Mouse (Mus musculus) liver, postnatal 0 days (tissue): Measurements from ENCODE around the gene Ube3a. TPM values are rescaled to one million over a fixed set of nuclear protein-coding genes. Genes with fewer than 3 reads are reported as not detected.

Experiments used
- ATAC-seq: fragments of 200-750 bp; cut with Nextera tagmentation; 2 replicates; pipeline ENCODE4 v1.8.0; 2017; ENCODE audit warnings: mild to moderate bottlenecking, moderate library complexity
- DNase-seq: peaks from one replicate; pipeline ENCODE4 v3.0.0-alpha.2; 2016
- H3K27ac ChIP-seq: fragments of 300-500 bp; sonication (generic); 2 replicates; pipeline ENCODE4 v1.5.1; 2014; ENCODE audit warnings: antibody characterized with exemption, moderate library complexity, mild to moderate bottlenecking, low read depth
- H3K27me3 ChIP-seq: fragments of 300-500 bp; sonication (generic); 2 replicates; pipeline ENCODE4 v1.6.1; 2014; ENCODE audit warnings: low read length, control low read depth, mixed read lengths; ENCODE audit not compliant: insufficient read depth
- H3K36me3 ChIP-seq: fragments of 300-500 bp; sonication (generic); replicated peaks from 2 replicates; pipeline ENCODE4 v1.6.1; 2014; ENCODE audit warnings: mild to moderate bottlenecking, control low read depth, low read length, moderate library complexity, mixed read lengths; ENCODE audit not compliant: insufficient read depth
- H3K4me1 ChIP-seq: fragments of 300-500 bp; sonication (generic); 2 replicates; pipeline ENCODE4 v1.6.1; 2014; ENCODE audit warnings: antibody characterized with exemption, mild to moderate bottlenecking, control low read depth; ENCODE audit not compliant: insufficient read depth
- H3K4me2 ChIP-seq: fragments of 300-500 bp; sonication (generic); 2 replicates; pipeline ENCODE4 v1.6.1; 2014; ENCODE audit warnings: low read depth, mild to moderate bottlenecking, low read length, moderate library complexity, mixed read lengths
- H3K4me3 ChIP-seq: fragments of 300-500 bp; sonication (generic); 2 replicates; pipeline ENCODE4 v1.5.1; 2014; ENCODE audit warnings: low read depth, low read length
- H3K9ac ChIP-seq: fragments of 300-500 bp; sonication (generic); replicated peaks from 2 replicates; pipeline ENCODE4 v1.6.1; 2014; ENCODE audit warnings: mild to moderate bottlenecking, moderate library complexity
- H3K9me3 ChIP-seq: fragments of 300-500 bp; sonication (generic); 2 replicates; pipeline ENCODE4 v1.6.1; 2016; ENCODE audit warnings: mild to moderate bottlenecking, control low read depth, low read length, mixed read lengths
- CTCF ChIP-seq: sonication (generic); IDR thresholded peaks from 2 replicates; pipeline ENCODE4 v1.5.1; 2016; ENCODE audit warnings: antibody characterized with exemption, low read depth
- EP300 ChIP-seq: IDR thresholded peaks from 2 replicates; pipeline ENCODE4 v1.6.1; 2016; ENCODE audit warnings: antibody characterized with exemption, low read depth, mild to moderate bottlenecking
- WGBS: fragments of 180-500 bp; shearing (Covaris S2); extraction: QIAGEN DNeasy Blood & Tissue Kit; methylation state at CpG from one replicate; pipeline ENCODE4 v1.1.7; 2014; ENCODE audit not compliant: insufficient replicate concordance; 5-methylcytosine and 5-hydroxymethylcytosine counted together
- polyA plus RNA-seq: library from polyadenylated mRNA; unstranded; fragments of >200 nt; fragmentation: Nextera tagmentation; extraction: Ambion mirVana; gene quantifications from 2 replicates; pipeline ENCODE4 v1.2.1, GENCODE M21; 2015

Gene Ube3a
- polyA plus RNA-seq, 1 experiment from 2014 or later: 55.6 TPM

- Histone ChIP-seq H3K4me1 (peaks cover 8% of the 10 kb centered on the region), H3K27ac (no peak overlapping the region), H3K36me3 (no peaks in the 10 kb centered on the region), H3K9me3 (no peaks in the 10 kb centered on the region), H3K9ac (peak overlapping the region; percentile 96), H3K4me3 (peak overlapping the region; percentile 86), H3K27me3 (no peaks in the 10 kb centered on the region), H3K4me2 (peak overlapping the region; percentile 81)
- ATAC-seq: no peak
- TF ChIP-seq CTCF: no peak
- TF ChIP-seq EP300: no peak
- no peak for DNase-seq
- 23% methylated on average over 4 of the region's 4 CpGs for WGBS
These were observed 1.8 kb downstream of the Ube3a start for GRCm38 (mm10) chr7:59230304-59230703.

GRCm38 (mm10) chr7:59230768-59231167 lies 2.2 kb downstream of the Ube3a start:
- no peak overlapping the region for H3K9ac ChIP-seq
- 57% methylated on average over 5 of the region's 5 CpGs for WGBS
- no peak for ATAC-seq
- peaks cover 8% of the 10 kb centered on the region for H3K4me1 ChIP-seq
- H3K4me2 ChIP-seq: peak overlapping the region; percentile 81
- no peak for TF ChIP-seq EP300
- no peak for TF ChIP-seq CTCF
- no peak for DNase-seq
- H3K27me3 ChIP-seq: no peaks in the 10 kb centered on the region
- no peak overlapping the region for H3K27ac ChIP-seq
- no peaks in the 10 kb centered on the region for H3K36me3 ChIP-seq
- no peaks in the 10 kb centered on the region for H3K9me3 ChIP-seq
- peak overlapping the region; percentile 86 for H3K4me3 ChIP-seq

GRCm38 (mm10) chr7:59231960-59232359 lies 3.4 kb downstream of the Ube3a start:
- no peak for TF ChIP-seq EP300
- TF ChIP-seq CTCF: no peak
- Histone ChIP-seq H3K4me1 (peaks cover 8% of the 10 kb centered on the region), H3K36me3 (no peaks in the 10 kb centered on the region), H3K27me3 (no peaks in the 10 kb centered on the region), H3K4me2 (peak overlapping the region; percentile 4), H3K4me3 (no peak overlapping the region), H3K9me3 (no peaks in the 10 kb centered on the region), H3K9ac (0 out of 2 replicates have a peak overlapping the region, but pooled peaks have one; percentile 13), H3K27ac (no peak overlapping the region)
- WGBS: 38% methylated on average over 1 of the region's 1 CpGs
- no peak for ATAC-seq
- no peak for DNase-seq

- no peak for ATAC-seq
These were observed 6.3 kb downstream of the Ube3a start for GRCm38 (mm10) chr7:59234773-59235401.

GRCm38 (mm10) chr7:59243257-59243656 lies 14.7 kb downstream of the Ube3a start:
- Histone ChIP-seq H3K9ac (no peak overlapping the region), H3K27ac (no peak overlapping the region), H3K9me3 (no peaks in the 10 kb centered on the region), H3K36me3 (peaks cover 7% of the 10 kb centered on the region; the same call in 1 of the 2 replicates), H3K4me2 (no peak overlapping the region), H3K4me3 (no peak overlapping the region), H3K4me1 (no peaks in the 10 kb centered on the region), H3K27me3 (no peaks in the 10 kb centered on the region)
- ATAC-seq (no peak), DNase-seq (no peak)
- WGBS: 80% methylated on average over 3 of the region's 3 CpGs
- TF ChIP-seq EP300: no peak
- TF ChIP-seq CTCF: no peak

More at GRCm38 (mm10) chr7:59234773-59235401, 6.3 kb downstream of the Ube3a start:
- H3K27ac ChIP-seq: no peak overlapping the region
- TF ChIP-seq CTCF (no peak), EP300 (no peak)
- H3K4me2 ChIP-seq: no peak overlapping the region
- peaks cover 8% of the 10 kb centered on the region for H3K4me1 ChIP-seq
- WGBS: 88% methylated on average over 8 of the region's 8 CpGs
- no peak overlapping the region for H3K9ac ChIP-seq
- no peaks in the 10 kb centered on the region for H3K27me3 ChIP-seq
- no peak overlapping the region for H3K4me3 ChIP-seq
- no peaks in the 10 kb centered on the region for H3K36me3 ChIP-seq
- no peak for DNase-seq
- no peaks in the 10 kb centered on the region for H3K9me3 ChIP-seq

GRCm38 (mm10) chr7:59245541-59245940 lies 17.0 kb downstream of the Ube3a start:
- peaks cover 11% of the 10 kb centered on the region for H3K36me3 ChIP-seq
- H3K27ac ChIP-seq: no peak overlapping the region
- WGBS: 92% methylated on average over 2 of the region's 2 CpGs
- no peak overlapping the region for H3K9ac ChIP-seq
- peak; percentile 47 for TF ChIP-seq CTCF
- TF ChIP-seq EP300: no peak
- H3K4me3 ChIP-seq: no peak overlapping the region
- H3K4me1 ChIP-seq: no peaks in the 10 kb centered on the region
- ATAC-seq (no peak), DNase-seq (no peak)
- H3K4me2 ChIP-seq: no peak overlapping the region
- H3K27me3 ChIP-seq: no peaks in the 10 kb centered on the region
- H3K9me3 ChIP-seq: no peaks in the 10 kb centered on the region

GRCm38 (mm10) chr7:59253373-59253772 lies 24.8 kb downstream of the Ube3a start:
- TF ChIP-seq CTCF (no peak), EP300 (no peak)
- H3K4me3 ChIP-seq: no peak overlapping the region
- H3K36me3 ChIP-seq: peaks cover 7% of the 10 kb centered on the region
- H3K4me1 ChIP-seq: no peaks in the 10 kb centered on the region
- H3K4me2 ChIP-seq: no peak overlapping the region
- DNase-seq (no peak), ATAC-seq (no peak)
- H3K27me3 ChIP-seq: no peaks in the 10 kb centered on the region
- 90% methylated on average over 2 of the region's 2 CpGs for WGBS
- no peak overlapping the region for H3K27ac ChIP-seq
- H3K9ac ChIP-seq: no peak overlapping the region
- H3K9me3 ChIP-seq: no peaks in the 10 kb centered on the region
